Mouse (Mus musculus): Measurements from ENCODE around the gene Ptprb. TPM values are rescaled to one million over a fixed set of nuclear protein-coding genes. Genes with fewer than 3 reads are reported as not detected.

Ptprb gene
- polyA plus RNA-seq, 1 experiment from 2014 or later: 2.4 TPM

DNA sequence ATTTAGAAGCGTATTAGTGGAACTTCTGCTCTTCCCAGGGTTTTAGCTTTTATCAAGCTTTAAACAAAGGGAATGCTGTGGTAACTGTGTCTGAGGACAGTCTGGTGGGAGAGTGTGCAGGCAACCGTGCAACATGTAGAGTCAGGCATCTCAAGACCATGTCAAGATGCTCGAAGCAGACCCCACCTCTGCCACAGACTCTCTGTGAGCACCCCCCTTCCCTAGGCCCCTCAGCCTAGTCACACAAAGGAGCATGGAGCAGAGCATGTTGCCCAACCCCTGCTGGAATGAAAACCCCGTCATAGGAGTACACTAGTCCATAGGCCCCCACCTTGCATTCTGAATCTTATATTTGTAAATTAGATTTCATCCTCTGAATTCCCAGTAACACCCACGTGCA, 13.8 kb upstream of the Ptprb start:
- no peak for ATAC-seq (ENCODE audit: insufficient read depth, low FRiP score, low TSS enrichment)
- DNase-seq (ENCODE audit: low spot score): no peak
- Histone ChIP-seq H3K4me1 (ENCODE audit: control insufficient read depth, insufficient read depth, low read length) (no peaks in the 10 kb centered on the region), H3K4me3 (ENCODE audit: low read depth, low read length) (no peak overlapping the region), H3K27ac (ENCODE audit: low read depth, low read length) (no peak overlapping the region), H3K9me3 (ENCODE audit: control insufficient read depth, low read length) (no peaks in the 10 kb centered on the region), H3K27me3 (ENCODE audit: control insufficient read depth, insufficient read depth, low read length) (no peaks in the 10 kb centered on the region), H3K9ac (ENCODE audit: low read length) (no peak overlapping the region), H3K4me2 (ENCODE audit: low read depth) (no peak overlapping the region), H3K36me3 (ENCODE audit: control insufficient read depth, insufficient read depth, low read length) (no peaks in the 10 kb centered on the region)
- WGBS: 84% methylated on average over 5 of the region's 5 CpGs

DNA sequence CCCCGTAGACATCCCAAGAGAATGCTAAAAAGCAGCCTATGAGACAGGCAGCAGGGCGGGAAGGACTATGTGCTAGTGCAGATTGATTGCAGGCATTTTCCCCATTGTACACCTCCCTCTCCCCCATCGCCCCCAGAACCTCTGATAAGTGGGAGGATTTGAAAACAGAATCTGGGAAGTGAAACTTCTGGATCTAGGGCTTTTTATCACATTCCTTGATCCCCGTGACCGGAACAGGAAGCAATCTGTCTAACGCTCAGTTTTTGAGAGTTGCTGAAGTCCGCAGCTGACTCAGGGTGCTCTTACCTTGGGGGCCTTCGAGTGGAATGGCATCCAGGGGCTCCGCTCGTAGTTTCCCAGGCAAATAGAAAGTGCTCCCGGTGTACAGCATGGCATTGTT, 10.8 kb upstream of the Ptprb start:
- no peaks in the 10 kb centered on the region for H3K36me3 ChIP-seq (ENCODE audit: control insufficient read depth, insufficient read depth, low read length)
- DNase-seq (ENCODE audit: low spot score) (no peak), ATAC-seq (ENCODE audit: insufficient read depth, low FRiP score, low TSS enrichment) (no peak)
- no peak overlapping the region for H3K27ac ChIP-seq (ENCODE audit: low read depth, low read length)
- H3K9me3 ChIP-seq (ENCODE audit: control insufficient read depth, low read length): no peaks in the 10 kb centered on the region
- H3K4me1 ChIP-seq (ENCODE audit: control insufficient read depth, insufficient read depth, low read length): no peaks in the 10 kb centered on the region
- no peak overlapping the region for H3K4me3 ChIP-seq (ENCODE audit: low read depth, low read length)
- H3K9ac ChIP-seq (ENCODE audit: low read length): no peak overlapping the region
- no peak overlapping the region for H3K4me2 ChIP-seq (ENCODE audit: low read depth)
- H3K27me3 ChIP-seq (ENCODE audit: control insufficient read depth, insufficient read depth, low read length): no peaks in the 10 kb centered on the region
- WGBS: 87% methylated on average over 11 of the region's 11 CpGs

DNA sequence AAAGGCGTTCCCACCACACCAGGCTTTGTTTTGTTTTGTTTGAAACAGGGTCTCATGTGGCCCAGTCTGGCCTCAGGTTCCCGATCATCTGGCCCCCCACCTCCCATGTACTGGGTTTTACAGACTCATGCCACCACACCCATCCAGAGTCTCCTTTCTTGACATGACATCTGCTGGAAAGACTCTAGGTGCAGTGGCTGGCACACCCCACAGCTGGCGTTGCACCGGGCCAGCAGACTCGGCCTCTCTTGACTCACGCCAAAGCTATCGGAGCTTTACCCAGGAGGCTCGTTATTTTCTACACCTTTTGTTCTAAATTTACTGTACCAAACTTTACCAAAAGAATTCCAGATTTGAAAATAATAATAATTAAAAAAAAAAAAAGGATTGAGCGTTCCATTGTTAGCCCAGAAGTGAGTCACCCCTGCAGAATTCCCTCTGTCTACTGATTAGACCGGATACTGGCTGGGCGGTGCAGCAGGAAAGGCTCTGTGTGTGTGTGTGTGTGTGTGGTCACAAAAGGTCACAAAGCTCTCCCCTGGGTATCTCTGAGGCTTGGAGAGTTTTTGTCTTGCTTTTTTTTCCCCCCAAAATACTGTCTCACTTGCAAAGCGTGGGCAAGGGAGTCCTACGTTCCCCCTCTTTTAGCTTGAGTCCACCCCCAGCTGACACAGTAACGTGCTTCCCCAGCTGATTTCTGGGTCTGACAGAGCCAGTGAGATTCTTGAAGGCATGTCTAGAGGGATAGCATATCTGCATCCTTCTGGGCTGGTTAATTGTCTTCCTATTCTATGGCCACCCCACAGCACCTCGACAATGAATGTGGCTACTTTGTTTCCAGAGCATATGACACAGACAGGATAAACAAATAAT, 8.5 kb upstream of the Ptprb start:
- WGBS: 84% methylated on average over 15 of the region's 15 CpGs
- Histone ChIP-seq H3K27me3 (ENCODE audit: control insufficient read depth, insufficient read depth, low read length) (no peaks in the 10 kb centered on the region), H3K9ac (ENCODE audit: low read length) (no peak overlapping the region), H3K4me1 (ENCODE audit: control insufficient read depth, insufficient read depth, low read length) (no peaks in the 10 kb centered on the region), H3K4me2 (ENCODE audit: low read depth) (no peak overlapping the region), H3K9me3 (ENCODE audit: control insufficient read depth, low read length) (no peaks in the 10 kb centered on the region), H3K36me3 (ENCODE audit: control insufficient read depth, insufficient read depth, low read length) (no peaks in the 10 kb centered on the region), H3K4me3 (ENCODE audit: low read depth, low read length) (no peak overlapping the region), H3K27ac (ENCODE audit: low read depth, low read length) (no peak overlapping the region)
- no peak for ATAC-seq (ENCODE audit: insufficient read depth, low FRiP score, low TSS enrichment)
- DNase-seq (ENCODE audit: low spot score): no peak

DNA sequence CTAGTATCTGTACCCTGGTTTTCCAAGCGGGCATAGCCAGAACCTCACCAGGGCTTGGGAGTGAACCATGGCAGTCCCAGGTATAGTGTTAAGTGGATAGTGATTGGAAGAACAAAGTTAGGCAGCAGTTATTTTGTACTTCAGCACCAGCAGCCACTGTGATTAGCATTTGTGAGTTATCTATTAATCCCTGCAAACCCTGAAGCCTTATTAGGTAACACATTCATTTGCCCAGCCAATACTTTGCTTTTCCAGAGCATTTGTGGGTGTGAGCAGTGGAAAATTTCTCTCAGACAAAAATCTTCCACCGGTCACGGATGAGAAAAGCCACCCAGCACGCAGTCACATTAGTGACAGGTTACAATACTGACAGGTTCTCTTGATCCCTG, 7.9 kb upstream of the Ptprb start:
- H3K9me3 ChIP-seq (ENCODE audit: control insufficient read depth, low read length): no peaks in the 10 kb centered on the region
- no peaks in the 10 kb centered on the region for H3K4me1 ChIP-seq (ENCODE audit: control insufficient read depth, insufficient read depth, low read length)
- no peak overlapping the region for H3K4me3 ChIP-seq (ENCODE audit: low read depth, low read length)
- H3K27ac ChIP-seq (ENCODE audit: low read depth, low read length): no peak overlapping the region
- DNase-seq (ENCODE audit: low spot score) (no peak), ATAC-seq (ENCODE audit: insufficient read depth, low FRiP score, low TSS enrichment) (no peak)
- no peak overlapping the region for H3K4me2 ChIP-seq (ENCODE audit: low read depth)
- no peaks in the 10 kb centered on the region for H3K27me3 ChIP-seq (ENCODE audit: control insufficient read depth, insufficient read depth, low read length)
- 80% methylated on average over 4 of the region's 4 CpGs for WGBS
- H3K36me3 ChIP-seq (ENCODE audit: control insufficient read depth, insufficient read depth, low read length): no peaks in the 10 kb centered on the region
- no peak overlapping the region for H3K9ac ChIP-seq (ENCODE audit: low read length)

DNA sequence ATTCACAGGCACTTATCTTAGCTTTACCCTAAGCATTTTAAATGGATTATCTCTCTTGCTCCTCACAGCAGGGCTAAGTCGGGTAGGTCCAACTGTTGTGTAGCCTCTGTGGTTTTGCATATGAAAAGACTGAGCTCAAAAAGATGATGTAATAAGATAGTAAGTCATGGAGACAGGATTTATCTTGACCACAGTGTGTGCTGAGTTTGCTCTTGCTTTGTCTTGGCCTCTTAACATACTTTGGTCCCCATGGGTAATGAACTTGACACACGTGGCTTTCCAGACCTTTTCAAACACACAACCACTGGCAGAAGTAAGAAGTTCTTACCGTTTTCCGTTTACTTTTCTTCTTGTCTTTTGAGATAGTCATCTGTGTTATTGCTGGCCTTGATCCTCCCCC, 7.0 kb upstream of the Ptprb start:
- Histone ChIP-seq H3K27ac (ENCODE audit: low read depth, low read length) (no peak overlapping the region), H3K36me3 (ENCODE audit: control insufficient read depth, insufficient read depth, low read length) (no peaks in the 10 kb centered on the region), H3K4me1 (ENCODE audit: control insufficient read depth, insufficient read depth, low read length) (no peaks in the 10 kb centered on the region), H3K9me3 (ENCODE audit: control insufficient read depth, low read length) (no peaks in the 10 kb centered on the region), H3K9ac (ENCODE audit: low read length) (no peak overlapping the region), H3K4me2 (ENCODE audit: low read depth) (no peak overlapping the region), H3K27me3 (ENCODE audit: control insufficient read depth, insufficient read depth, low read length) (no peaks in the 10 kb centered on the region), H3K4me3 (ENCODE audit: low read depth, low read length) (no peak overlapping the region)
- WGBS: 68% methylated on average over 4 of the region's 4 CpGs
- DNase-seq (ENCODE audit: low spot score) (no peak), ATAC-seq (ENCODE audit: insufficient read depth, low FRiP score, low TSS enrichment) (no peak)

DNA sequence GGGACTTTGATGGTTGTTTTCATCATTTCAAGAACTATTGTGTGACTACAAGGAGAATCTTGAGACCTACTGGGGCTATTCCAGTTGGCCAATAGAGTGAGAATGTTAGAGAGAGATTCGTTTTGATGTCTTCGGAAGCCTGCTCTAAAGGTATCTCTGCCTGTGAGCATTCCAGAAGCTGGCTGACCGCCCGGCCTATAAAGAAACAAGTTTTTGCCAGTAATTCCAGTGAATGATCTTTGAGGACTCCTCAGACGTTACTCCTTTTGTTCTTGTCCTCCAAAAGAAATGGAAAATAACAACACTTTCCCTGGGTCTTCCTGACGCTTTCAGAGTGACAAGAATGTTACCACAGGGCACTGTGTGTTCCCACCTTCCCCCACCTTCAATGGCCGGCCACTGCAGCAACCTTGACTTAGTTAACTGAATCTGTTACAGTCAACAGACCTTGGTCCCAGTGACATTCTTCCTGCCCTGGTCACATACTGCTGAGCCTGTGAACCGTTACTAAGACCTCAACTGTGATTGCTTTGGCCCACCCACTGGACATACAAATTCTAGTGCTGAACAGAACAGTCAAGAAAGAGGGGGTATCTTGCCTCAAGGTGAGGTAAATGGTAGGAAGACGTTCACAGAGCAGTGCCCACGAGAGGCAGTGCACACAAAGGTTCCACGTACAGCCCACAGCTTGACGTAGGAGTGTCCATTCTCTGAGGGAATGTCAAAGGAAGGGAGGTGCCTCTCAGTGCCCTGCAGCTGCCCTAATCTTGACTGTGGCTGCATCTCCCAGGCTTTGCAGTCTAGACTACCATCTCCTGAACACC, 4.5 kb upstream of the Ptprb start:
- Histone ChIP-seq H3K27ac (ENCODE audit: low read depth, low read length) (no peak overlapping the region), H3K4me2 (ENCODE audit: low read depth) (no peak overlapping the region), H3K9me3 (ENCODE audit: control insufficient read depth, low read length) (no peaks in the 10 kb centered on the region), H3K36me3 (ENCODE audit: control insufficient read depth, insufficient read depth, low read length) (no peaks in the 10 kb centered on the region), H3K4me3 (ENCODE audit: low read depth, low read length) (no peak overlapping the region), H3K4me1 (ENCODE audit: control insufficient read depth, insufficient read depth, low read length) (no peaks in the 10 kb centered on the region), H3K9ac (ENCODE audit: low read length) (no peak overlapping the region), H3K27me3 (ENCODE audit: control insufficient read depth, insufficient read depth, low read length) (no peaks in the 10 kb centered on the region)
- ATAC-seq (ENCODE audit: insufficient read depth, low FRiP score, low TSS enrichment) (no peak), DNase-seq (ENCODE audit: low spot score) (no peak)
- WGBS: 84% methylated on average over 12 of the region's 12 CpGs

DNA sequence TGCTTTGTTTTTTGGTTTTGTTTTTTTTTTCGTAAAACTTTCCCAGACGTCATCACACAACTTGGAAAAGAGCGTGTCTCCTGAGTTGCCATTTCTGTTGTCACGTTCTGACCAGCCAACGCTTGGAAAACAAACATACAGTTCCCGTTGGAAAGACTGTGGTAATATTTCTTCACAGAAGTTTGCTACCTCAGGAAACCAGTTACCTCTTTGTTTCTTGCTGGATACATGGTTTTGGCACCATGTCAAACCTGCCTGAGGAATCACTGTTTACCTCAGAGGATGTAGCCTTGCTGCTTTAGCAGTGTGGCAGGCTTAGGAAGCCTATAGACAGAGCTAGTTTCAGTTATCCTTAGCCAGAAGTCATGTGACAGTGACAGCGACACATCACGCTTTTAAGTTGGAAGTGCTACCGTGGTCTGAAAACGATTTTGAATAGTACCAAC, 3.8 kb upstream of the Ptprb start:
- Histone ChIP-seq H3K36me3 (ENCODE audit: control insufficient read depth, insufficient read depth, low read length) (no peaks in the 10 kb centered on the region), H3K4me1 (ENCODE audit: control insufficient read depth, insufficient read depth, low read length) (no peaks in the 10 kb centered on the region), H3K9ac (ENCODE audit: low read length) (no peak overlapping the region), H3K4me3 (ENCODE audit: low read depth, low read length) (no peak overlapping the region), H3K27me3 (ENCODE audit: control insufficient read depth, insufficient read depth, low read length) (no peaks in the 10 kb centered on the region), H3K9me3 (ENCODE audit: control insufficient read depth, low read length) (no peaks in the 10 kb centered on the region), H3K4me2 (ENCODE audit: low read depth) (no peak overlapping the region), H3K27ac (ENCODE audit: low read depth, low read length) (no peak overlapping the region)
- no peak for DNase-seq (ENCODE audit: low spot score)
- ATAC-seq (ENCODE audit: insufficient read depth, low FRiP score, low TSS enrichment): no peak
- WGBS: 92% methylated on average over 10 of the region's 10 CpGs

DNA sequence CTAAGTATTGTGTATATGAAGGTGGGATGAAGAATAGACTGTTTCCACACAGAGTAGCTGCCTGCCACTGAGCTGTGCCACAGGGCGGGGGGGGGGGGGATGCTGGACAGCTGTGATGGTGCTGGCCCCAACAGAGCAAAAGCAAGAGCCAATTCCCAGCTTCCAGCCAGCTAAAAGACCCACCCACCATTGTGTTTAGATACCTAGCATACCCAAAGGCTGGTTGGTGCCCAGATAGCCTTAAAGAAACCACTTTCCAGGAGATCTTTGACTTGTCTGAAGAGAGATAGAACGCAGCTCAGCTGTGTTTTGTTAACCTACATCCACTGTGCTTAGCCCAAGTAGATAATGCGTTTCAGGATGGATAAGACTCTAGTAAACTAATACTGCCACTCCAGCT, 3.2 kb upstream of the Ptprb start:
- no peaks in the 10 kb centered on the region for H3K9me3 ChIP-seq (ENCODE audit: control insufficient read depth, low read length)

More for the DNA sequence above, 3.2 kb upstream of the Ptprb start:
- Histone ChIP-seq H3K9ac (ENCODE audit: low read length) (no peak overlapping the region), H3K27ac (ENCODE audit: low read depth, low read length) (no peak overlapping the region), H3K4me3 (ENCODE audit: low read depth, low read length) (no peak overlapping the region), H3K4me1 (ENCODE audit: control insufficient read depth, insufficient read depth, low read length) (no peaks in the 10 kb centered on the region), H3K27me3 (ENCODE audit: control insufficient read depth, insufficient read depth, low read length) (no peaks in the 10 kb centered on the region), H3K36me3 (ENCODE audit: control insufficient read depth, insufficient read depth, low read length) (no peaks in the 10 kb centered on the region), H3K4me2 (ENCODE audit: low read depth) (no peak overlapping the region)
- DNase-seq (ENCODE audit: low spot score) (no peak), ATAC-seq (ENCODE audit: insufficient read depth, low FRiP score, low TSS enrichment) (no peak)
- 85% methylated on average over 2 of the region's 3 CpGs for WGBS

Measured in neural tube, embryonic 11.5 days (tissue).